Mouse (Mus musculus): Measurements from ENCODE around the gene R3hcc1l. TPM values are rescaled to one million over a fixed set of nuclear protein-coding genes. Genes with fewer than 3 reads are reported as not detected.

Gene R3hcc1l
- total RNA-seq, 2 experiments from 2014 or later = 17.6 to 29.2 TPM

DNA sequence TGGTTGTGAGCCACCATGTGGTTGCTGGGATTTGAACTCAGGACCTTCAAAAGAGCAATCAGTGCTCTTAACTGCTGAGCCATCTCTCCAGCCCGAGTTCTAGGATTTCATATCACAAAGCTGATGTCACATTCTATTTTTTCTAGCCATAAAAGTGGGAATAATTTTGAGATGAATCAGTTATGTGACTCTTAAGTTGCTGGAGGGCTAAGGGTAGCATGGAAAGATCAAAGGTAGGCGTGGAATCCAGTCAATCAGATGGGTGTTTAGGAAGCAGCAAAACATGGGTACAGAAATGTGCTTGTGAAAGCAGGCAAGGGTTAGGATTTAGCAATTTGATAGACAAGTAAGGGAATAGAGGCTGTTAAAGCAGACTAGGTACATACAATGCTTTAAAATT, 20.4 kb downstream of the R3hcc1l start:
- no peak for DNase-seq (ENCODE audit: low spot score in 2 of 2)
- intact Hi-C loops (cut with DNase I) = no loop called here

DNA sequence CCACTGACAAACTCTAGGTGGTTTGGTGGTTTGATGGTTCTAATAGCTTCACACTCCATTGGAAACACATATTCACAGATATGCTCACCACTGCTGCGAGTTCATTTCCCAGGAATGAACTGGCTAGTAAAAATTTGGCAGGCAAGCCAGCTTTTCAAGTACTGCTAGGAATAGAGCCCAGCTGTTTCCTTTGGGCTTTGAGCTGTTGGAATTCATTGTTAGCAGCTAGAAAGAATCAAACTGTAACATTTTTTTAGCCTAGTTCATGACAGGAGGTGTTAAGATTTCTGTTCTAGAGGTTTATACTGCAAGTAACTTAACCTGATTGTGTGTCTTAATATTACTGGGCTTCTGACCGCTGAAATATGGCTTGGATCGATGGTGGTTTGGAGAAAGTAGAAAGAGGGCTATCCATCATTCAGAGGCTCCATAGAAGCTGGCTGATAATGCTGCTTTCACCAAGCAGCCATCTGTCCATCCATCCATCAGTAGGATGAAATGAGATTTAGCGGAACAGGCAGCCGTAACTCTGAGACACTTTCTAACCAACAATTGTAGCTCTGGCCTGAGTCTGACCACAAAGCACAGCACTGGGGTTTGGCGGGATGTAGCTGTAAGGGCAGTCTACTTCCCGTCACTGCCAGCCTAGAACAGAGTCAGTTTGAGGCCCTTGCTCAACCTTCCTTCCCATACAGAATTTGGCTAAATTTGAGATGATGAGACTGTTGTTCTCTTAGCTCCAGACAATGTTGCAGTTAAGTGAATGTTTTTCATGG, 21.0 kb downstream of the R3hcc1l start:
- intact Hi-C loops (cut with DNase I) = no loop called here
- no peak for DNase-seq (ENCODE audit: low spot score in 2 of 2)

DNA sequence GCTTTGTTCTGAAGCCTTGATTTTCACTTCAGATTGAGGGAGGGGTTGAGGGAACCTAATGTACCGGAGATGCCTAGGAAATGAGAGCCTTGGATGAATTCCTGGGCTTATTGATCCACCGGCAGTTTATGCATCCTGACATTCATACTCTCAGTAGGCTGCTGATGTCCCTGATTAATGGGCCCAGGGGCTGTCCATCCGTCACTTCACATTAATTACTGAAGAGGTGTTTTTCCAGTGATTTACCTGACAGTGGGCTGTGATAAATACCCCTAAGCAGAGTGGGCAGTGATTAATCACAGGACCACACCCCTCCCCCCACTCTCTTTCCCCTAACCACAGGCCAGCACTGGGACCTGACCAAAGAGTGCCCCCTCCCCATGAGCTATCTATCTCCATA, 22.1 kb downstream of the R3hcc1l start:
- no peak for DNase-seq (ENCODE audit: low spot score in 2 of 2)
- intact Hi-C loops (cut with DNase I) = no loop called here

DNA sequence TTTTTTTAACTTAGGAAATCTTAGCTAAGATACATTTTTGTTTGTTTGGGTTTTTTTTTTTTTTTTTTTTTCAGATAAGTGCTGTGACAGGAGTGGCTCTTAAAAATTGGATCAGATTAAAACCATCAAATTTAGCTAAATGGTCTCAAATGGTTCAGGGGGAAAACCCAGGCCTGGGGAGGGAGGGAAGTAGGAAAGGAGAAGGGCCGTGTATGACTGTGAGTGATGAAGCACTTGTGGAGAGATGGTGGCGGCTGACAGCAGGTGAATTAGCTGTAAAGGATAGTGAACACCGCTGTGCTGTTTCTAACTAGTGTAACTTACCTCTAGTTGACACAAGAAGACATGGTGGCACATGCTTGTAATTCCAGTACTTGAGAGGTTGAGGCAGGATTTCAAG, 40.1 kb downstream of the R3hcc1l start:
- intact Hi-C loops (cut with DNase I) = no loop called here
- DNase-seq (ENCODE audit: low spot score in 2 of 2) = no peak

DNA sequence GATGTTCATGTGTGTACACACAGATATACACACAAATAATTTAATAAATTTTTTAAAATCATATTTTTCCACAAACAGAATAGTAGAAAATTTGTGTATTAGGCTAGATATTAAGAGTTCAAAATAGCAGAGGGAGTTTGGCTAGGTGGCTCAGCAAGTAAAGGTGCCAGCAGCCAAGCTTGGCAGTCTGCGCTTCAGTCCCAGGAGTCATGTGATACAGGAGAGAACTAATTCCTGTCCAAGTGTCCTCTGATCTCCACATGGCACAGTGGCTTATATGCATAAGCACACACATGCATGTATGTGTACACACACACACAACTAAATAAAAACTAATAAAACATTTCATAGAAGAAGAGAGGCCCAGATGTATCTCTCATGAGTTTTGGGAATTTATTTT, 43.4 kb downstream of the R3hcc1l start:
- no peak for DNase-seq (ENCODE audit: low spot score in 2 of 2)
- intact Hi-C loops (cut with DNase I) = no loop called here

DNA sequence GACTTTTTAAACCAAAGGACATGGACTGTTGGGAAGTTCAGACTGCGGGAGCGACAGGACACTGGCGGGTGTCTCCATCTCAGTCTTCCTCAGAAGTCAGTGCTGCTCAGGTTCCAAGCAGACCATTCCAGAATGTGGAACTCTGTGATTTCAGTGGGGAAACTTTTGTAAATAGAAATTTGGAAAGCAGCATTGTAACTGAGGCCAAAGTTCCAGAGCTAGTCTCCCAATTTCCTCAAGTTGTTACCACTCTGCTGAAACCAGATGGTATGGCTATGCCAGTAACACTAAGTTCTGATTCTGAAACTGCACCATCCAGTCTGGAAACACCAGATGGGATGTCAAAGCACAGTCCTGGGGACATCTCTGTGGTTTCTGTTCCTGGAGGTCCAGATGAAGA, 44.4 kb downstream of the R3hcc1l start:
- intact Hi-C loops (cut with DNase I) = no loop called here
- no peak for DNase-seq (ENCODE audit: low spot score in 2 of 2)

DNA sequence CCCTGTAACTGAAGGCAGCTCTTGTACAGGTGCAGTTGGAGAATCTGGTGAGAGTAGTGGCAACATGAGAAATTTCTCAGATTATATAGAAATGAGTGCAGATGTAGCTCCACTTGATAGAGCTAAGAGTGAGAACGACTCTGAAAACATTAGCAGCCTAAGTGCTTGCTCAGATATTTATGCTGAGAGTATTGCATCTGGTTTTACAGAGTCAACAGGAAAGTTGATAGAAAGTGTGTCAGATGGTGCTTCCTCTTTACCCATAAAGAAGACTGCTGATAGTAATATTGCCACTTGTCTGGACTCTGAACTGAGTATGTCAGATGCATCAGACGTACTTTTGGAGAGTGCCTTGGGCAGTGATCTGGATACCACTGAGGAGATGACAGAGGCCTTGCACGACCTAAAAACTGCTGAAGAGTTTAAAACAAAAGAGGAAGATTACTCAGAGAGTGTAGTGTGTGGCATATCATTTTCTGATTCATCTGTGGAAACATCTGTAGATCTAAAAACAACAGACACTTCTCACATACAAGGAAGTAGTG, 45.2 kb downstream of the R3hcc1l start:
- intact Hi-C loops (cut with DNase I) = no loop called here
- no peak for DNase-seq (ENCODE audit: low spot score in 2 of 2)

DNA sequence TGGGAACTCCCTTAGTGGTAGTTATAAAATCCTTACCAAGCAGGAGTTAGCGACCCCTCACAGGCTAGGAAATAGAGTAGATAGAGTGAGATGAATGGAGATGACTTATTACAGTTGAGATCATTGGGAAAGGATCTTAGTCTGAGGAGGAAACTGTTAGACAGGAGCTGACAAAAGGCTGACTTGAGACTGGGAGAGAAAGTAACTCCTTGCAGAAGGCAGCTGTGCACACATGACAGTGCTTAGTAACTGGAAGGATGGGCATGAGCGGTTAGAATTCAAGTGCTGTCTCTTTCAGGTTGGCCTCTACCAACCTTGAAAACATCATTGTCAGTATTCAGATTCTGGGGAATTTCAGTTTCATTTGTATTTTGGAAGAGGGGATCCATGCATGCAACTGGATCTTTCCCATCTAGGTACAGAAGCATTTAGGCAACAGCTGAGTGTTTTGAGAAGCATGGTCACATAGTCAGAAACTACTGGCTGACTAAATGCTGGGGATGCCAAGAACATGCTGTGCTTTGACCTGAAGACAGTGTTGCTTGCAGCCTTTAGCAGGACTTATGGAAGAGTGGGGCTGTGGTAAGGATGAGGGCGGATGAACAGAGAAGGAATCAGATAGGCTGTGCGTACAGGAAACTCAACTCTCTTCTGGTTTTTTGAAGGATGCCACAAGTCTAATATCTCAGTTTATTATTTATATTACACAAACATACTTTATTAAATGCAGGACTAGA, 47.9 kb downstream of the R3hcc1l start:
- intact Hi-C loops (cut with DNase I) = no loop called here
- DNase-seq (ENCODE audit: low spot score in 2 of 2) = no peak

DNA sequence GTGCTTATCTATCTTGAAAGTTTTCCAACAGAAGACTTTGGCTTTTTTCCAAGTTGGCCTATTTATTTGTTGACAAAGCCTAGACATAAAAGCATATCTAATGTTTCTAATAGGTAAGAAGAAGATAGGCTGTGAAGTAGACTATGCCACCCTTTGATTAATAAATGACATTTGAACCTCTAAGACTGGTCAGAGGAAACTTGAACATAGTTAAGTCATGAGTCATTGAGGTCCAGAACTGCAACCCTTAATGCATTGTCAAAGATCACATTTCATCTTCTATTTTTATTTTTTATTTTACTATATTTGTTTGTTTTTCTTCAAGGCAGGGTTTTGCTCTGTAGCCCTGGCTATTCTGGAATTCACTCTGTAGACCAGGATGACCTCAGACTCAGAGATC, 48.5 kb downstream of the R3hcc1l start:
- intact Hi-C loops (cut with DNase I) = no loop called here
- DNase-seq (ENCODE audit: low spot score in 2 of 2) = no peak

DNA sequence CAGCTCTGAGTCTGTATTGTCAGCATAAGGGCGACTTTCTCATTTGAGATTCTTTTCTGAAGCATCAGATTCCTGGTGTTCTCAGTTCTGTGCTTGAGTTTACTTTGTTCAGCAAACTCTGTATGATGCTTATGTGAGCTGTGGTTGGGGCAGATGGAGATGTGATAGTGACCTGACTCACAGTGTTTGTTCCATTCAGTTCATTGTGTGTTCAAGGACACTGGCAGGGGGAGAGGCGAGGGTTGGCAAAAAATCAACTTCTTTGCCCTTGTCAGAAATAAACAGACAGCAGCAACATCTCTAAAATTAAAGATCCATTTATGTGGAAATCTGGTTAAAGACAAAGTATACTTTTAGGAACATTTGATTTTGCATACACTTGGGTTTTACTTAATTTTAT, 50.5 kb downstream of the R3hcc1l start:
- intact Hi-C loops (cut with DNase I) = no loop called here
- no peak for DNase-seq (ENCODE audit: low spot score in 2 of 2)

DNA sequence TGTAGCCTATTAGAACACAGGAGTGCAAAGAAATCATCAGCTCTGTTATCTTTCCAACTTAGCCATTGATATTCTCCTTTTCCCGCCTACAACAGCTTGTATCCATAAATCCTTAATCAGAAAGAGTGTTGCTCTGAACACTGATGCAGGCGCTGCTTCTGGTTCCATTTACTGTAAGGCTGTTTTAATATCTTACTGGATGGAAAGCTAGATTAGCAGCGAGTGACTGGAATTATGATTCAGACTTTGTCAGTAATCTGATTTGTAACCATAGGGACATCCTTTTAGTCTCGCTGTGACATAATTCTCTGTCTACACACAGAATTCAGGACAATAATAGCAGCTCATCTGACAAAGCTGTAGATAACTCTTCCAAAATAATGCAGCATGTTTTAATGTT, 52.7 kb downstream of the R3hcc1l start:
- intact Hi-C loops (cut with DNase I) = no loop called here
- DNase-seq (ENCODE audit: low spot score in 2 of 2) = no peak

DNA sequence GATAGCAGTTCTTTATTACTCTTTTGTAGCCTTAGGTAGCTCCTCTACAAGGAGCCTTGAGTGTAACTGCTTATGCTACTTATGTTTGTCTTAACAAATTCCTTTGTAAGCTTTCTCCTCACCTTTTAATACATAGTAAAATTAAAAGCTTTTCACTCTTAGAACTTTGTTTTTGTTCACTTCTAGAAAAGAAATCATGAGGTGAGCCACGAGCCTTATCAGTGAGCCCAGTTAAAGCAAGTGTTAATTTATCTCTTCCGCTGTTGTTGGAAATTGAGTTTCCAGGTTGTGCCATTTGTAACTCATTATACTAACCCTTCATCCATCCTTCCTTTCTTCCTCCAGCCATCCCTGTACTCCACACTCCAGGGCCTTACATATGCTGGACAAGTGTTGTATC, 56.8 kb downstream of the R3hcc1l start:
- intact Hi-C loops (cut with DNase I) = no loop called here
- DNase-seq (ENCODE audit: low spot score in 2 of 2) = no peak

DNA sequence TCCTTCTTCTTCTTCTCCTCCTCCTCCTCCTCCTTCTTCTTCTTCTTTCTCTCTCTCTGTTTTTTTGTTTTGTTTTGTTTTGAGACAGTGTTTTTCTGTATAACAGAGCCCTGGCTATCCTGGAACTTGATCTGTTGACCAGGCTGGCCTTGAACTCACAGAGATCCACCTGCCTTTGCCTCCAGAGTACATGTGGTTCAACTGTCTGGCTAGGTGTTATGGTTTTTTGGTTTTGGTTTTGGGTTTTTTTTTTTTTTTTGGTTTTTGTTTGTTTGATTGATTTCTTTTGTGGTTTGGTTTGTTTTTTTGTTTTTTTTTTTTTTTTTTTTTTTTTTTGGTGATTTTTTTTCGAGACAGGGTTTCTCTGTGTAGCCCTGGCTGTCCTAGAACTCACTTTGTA, 58.3 kb downstream of the R3hcc1l start:
- intact Hi-C loops (cut with DNase I) = no loop called here
- no peak for DNase-seq (ENCODE audit: low spot score in 2 of 2)

DNA sequence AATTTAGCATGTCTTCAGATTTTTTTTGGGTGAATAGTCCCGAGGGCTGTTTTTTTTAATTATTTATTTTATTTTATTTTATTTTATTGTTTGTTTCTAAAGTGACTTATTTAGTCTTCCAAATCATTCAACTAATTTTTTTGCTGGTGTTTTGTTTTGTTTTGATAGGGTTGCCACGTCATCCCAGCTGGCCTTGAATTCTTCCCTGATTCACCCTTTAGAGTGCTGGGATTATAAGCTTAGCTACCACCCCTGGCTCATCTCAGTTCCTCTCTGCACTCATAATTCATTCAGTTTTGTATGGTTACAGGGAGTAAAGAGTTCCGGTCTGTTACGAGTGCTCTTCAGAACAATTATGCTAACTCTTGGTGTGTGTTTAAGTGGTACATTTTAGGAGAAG, 60.1 kb downstream of the R3hcc1l start:
- no peak for DNase-seq (ENCODE audit: low spot score in 2 of 2)
- intact Hi-C loops (cut with DNase I) = no loop called here

DNA sequence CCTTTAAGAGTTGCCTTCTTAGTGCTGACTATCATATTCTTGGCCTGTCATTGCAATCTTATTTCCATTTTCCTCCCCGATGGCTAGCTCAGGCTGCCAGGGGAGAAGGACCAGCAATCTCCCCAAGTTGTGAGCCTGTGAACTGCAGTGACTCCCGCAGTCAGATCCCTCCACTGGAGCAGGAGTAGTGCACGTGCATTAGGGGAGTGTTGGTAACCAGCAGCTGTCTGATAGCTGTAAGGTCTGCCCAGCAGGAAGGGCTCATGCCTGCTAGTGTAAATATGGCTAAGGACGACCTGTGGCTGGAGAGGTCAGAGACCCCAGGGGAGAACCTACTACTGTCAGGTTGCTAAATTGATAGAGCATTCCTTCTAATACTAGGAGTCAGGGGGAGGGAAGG, 62.1 kb downstream of the R3hcc1l start:
- no peak for DNase-seq (ENCODE audit: low spot score in 2 of 2)
- intact Hi-C loops (cut with DNase I) = loop anchor here (10.0 kb wide), 1 partner anchor 814 kb away; no protein-coding TSS in a partner anchor

DNA sequence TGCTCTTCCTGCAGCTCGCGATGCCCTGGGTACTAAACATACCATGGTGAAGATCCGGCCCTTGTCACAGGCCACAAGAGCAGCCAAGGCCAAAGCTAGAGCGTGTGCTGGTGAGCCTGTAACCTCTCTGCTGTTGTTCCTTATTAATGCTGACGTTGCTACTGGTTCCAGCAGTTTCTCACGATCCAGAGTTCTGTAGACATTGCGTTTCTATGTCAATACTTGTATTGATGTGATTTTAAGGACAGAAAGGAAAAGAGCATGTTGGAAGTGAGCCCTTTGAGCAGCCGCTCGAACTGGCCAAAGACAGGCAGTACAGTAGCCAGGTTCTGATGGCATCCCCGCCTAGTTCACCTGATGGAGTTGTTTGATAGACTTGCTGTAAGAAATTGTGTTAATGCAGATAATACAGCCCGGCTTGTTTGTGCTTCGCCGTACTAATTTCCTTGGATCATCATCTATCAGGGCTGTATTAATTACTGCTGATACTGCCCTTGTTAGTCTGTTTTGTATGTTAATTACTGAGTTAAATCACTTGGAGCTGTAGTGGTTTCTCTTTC, 64.3 kb downstream of the R3hcc1l start:
- intact Hi-C loops (cut with DNase I) = loop anchor here (10.0 kb wide), 1 partner anchor 812 kb away; no protein-coding TSS in a partner anchor
- no peak for DNase-seq (ENCODE audit: low spot score in 2 of 2)

DNA sequence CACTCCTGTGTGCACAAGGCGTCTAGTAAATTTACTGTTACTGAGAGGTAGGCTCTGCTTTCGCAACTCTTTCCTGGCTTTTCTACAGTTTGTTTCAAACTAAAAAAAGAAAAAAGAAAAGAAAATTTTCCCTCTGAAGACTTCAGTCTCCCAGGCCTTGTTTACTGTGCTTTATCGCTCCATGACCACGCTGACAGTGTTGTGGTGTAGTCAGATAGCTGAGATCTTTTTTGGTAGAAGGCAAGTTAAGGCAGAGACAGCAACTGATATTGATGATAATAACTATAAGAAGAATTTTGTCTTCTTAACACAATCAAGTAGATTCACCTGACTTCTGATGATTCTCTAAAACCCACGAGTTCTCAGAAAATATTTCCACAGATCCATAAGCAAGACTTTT, 65.1 kb downstream of the R3hcc1l start:
- intact Hi-C loops (cut with DNase I) = loop anchor here (10.0 kb wide), 1 partner anchor 811 kb away; no protein-coding TSS in a partner anchor
- DNase-seq (ENCODE audit: low spot score in 2 of 2) = no peak

DNA sequence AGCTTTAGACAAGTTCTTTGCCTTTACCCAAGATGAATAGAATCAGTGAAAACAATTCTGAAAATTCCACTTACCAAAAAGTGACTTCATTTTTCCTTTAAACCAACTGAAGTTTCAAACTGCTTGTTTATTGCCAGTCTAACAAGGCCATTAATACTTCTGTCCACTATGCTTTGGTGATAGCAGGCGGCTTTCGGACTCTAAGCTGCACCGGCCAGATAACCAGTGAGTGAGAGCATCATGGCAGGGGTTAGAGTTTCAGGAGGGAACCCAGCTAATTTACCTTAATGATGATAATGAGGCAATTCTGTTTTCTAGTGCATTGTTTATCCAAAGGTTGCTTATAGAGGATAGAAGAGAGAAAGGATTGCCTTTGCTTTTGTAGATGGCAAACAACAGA, 65.6 kb downstream of the R3hcc1l start:
- intact Hi-C loops (cut with DNase I) = loop anchor here (10.0 kb wide), 1 partner anchor 811 kb away; no protein-coding TSS in a partner anchor
- no peak for DNase-seq (ENCODE audit: low spot score in 2 of 2)

DNA sequence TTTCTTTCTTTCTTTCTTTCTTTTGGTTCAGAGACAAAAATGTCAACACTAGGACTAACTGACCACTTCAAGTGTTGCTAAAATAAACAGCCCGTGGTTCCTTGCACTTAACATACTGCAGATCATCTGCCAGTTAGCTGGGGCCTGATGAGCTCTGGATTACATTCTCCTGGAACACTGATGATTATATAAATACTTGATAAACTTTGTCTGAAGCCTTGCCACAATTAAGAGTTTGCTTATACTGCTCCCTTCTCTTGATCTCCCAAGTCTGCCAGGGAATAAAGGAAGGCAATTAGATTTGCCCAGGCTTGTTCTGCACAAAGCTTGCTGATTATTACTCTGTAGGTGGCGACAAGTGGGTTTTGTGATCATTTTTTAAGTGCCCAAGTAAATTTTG, 69.1 kb downstream of the R3hcc1l start:
- no peak for DNase-seq (ENCODE audit: low spot score in 2 of 2)
- intact Hi-C loops (cut with DNase I) = loop anchor here (2.0 to 10.0 kb wide), 3 partner anchors 67 to 807 kb away; no protein-coding TSS in a partner anchor

DNA sequence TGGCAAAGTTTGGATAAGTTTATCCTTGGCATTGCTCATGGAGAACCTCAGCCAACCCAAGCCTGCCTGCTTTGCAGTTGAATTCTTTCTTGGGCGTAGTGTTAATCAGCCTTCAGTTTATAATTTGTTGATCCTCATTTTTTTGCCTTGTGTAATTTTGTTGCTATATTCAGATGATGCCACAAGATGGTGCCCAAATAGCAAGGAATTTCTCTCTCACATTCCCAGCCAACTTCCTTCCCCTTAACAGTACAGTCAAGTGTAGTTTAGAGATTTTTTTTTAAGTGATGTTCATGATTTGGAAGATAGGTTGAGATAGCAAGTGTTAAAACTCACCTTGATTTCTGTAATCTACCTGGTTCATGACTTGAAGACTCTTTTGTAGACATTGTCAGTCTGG, 70.7 kb downstream of the R3hcc1l start:
- intact Hi-C loops (cut with DNase I) = loop anchor here (2.0 to 10.0 kb wide), 3 partner anchors 66 to 806 kb away; no protein-coding TSS in a partner anchor
- DNase-seq (ENCODE audit: low spot score in 2 of 2) = no peak
